Mouse (Mus musculus): ENCODE data around the gene Vti1a.

Vti1a gene

DNA sequence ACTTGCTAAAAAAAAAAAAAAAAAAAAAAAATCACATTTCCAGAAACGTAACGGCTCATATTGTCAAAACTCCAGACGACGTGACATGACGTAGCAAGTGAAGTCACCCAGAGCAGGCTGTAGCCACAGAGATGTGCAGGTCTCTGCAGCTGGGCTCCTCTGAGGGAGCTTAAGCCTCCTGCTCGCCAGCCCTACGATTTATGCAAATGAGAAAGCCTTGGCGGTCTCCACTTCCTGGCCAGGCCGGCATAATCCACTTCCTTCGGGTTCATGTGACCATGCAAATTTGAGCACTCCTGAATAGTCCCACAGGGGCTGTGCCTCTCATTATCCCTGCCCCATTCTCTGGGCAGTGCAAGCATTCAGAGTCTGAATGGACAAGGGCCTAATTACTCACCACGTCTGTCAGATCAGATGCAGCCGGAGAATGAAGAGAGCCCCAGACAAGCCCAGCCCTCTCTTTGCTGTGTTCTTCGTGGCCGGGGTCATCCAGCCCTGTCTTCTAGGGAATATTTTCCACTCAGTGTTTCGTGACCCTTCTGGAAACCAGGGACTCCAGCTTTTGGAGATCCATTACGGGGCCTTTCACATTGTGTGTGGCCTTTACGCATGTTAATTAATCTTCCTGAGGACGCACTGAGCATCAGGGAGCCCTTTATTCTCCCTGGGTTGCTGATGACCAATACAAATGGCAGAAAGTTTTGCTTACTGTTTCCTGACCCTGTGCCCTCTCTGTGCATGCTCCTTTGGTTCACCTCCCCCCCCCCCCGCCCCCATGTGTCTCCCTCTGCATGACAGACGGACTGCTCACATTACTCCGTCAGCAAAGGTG is 240.3 kb downstream of the Vti1a start:
- DNase-seq (ENCODE audit: low read depth in 1 of 2, low spot score in 2 of 2), result no peak

DNA sequence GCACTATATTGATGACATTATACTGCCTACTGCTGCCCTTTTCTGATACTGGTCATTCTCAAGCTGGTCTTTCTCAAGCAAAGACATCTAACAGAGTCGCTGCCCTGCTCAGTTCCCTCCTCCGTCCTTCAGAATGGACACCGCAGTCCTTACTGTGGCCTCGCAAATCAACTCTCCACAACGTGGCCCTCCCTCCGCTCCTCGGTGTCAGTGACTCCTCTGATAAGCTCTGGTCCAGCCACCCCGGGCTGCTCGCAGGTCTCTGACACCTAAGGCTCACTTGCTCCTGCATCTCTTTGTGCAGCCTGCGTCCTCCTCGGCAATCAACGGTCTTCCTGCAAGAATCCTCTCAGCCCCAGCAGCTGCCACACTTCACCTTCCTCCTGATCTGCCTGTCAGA is 243.2 kb downstream of the Vti1a start:
- no peak for DNase-seq (ENCODE audit: low read depth in 1 of 2, low spot score in 2 of 2)

DNA sequence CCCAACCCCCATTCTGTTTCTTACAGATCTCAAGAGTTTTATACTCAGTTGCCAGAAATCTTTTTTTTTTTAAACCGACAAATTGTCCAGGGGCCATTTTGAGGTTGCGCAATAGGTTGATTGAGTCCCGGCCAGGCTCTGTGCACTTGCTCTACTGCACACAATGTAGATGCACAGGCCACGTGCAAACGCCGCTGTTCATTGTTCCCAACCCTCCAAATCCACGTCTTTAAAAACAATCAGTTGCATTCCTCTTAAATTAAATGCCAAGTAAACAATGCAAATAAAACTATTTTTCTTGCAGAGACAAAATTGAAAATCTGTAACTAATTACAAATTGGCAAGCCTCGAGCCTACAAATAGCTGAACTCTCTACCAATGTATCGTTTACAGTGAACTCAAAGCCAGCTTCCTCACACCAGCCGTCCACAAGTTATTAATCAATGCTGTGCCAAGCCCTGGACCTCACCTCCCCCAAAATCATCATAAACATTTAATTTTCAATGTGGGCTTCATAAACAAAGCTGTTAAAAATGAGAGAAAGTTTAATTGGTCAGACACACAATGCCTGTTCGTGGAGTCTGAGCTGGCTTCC is 244.1 kb downstream of the Vti1a start:
- DNase-seq (ENCODE audit: low read depth in 1 of 2, low spot score in 2 of 2), result no peak

DNA sequence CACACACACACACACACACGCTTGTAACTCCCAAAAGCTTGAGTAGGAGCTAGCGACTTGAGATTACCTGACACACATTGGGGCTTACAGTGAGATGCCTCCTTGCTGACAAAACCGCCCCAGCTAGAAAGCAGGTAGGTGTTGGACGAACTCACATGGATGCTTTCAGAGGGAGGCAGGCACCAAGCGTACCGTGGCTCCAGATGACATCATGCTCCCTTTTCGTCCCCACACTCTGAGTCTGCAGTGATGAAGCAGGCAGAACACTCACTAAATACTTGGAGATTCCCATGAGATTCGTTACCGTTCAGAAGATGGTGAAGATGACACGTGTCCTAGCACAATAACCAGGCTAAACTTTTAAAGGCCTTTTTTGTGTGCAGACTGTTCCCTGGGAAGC is 245.4 kb downstream of the Vti1a start:
- DNase-seq (ENCODE audit: low read depth in 1 of 2, low spot score in 2 of 2), result no peak

DNA sequence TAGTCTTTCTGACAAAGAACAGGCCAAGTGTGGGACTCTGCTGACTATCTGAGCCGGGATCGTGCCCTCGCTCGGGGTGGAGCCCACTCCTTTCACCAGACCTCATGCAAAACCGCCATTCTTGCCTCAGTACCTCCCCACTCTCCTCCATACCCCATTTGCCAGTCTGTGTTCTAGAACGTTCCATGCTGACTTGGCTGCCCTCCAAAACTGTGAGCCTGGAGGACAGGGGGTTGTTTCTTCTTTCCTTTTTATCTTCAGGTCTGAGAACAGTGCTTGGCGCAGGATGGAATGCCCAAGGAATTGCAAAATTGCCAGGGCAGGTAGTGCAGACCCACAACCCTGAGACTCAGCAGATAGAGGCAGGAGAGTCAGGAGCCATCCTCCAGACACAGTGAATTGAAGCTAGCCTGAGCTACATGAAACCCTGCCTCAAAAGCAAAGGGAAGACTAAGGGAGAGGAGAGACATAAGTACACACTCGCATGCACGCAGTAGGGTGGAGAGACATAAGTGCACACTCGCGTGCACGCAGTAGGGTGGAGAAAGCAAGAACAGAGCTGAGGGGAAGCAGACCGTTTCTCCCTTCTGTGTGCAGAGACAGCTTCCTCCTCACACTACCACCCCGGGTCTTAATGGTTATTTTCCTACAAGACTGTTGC is 246.5 kb downstream of the Vti1a start:
- no peak for DNase-seq (ENCODE audit: low read depth in 1 of 2, low spot score in 2 of 2)

DNA sequence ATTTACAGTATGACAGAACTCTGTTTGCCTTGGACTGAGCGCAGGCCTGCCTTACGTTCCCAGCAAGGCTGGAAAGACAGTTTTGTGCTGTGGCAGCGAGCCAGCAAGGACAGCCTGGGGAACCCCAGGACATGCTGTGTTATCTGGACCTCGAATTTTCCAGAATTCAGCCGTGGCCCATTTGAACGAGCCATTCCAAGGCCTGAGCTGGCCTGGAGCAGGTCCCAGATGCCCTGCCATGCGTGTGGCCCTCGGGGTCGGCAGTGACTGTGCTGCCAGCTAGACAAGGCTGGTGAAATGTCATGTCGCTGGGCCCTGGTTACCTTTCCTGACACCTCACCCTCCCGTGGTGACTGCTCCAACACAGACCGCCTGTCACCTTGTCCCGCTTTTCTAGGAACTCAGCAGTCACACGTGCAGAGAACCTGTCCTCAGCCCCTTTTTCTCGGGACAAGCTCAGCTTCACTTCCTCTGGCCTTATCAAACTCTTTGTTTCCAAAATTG is 247.1 kb downstream of the Vti1a start:
- DNase-seq (ENCODE audit: low read depth in 1 of 2, low spot score in 2 of 2), result no peak

DNA sequence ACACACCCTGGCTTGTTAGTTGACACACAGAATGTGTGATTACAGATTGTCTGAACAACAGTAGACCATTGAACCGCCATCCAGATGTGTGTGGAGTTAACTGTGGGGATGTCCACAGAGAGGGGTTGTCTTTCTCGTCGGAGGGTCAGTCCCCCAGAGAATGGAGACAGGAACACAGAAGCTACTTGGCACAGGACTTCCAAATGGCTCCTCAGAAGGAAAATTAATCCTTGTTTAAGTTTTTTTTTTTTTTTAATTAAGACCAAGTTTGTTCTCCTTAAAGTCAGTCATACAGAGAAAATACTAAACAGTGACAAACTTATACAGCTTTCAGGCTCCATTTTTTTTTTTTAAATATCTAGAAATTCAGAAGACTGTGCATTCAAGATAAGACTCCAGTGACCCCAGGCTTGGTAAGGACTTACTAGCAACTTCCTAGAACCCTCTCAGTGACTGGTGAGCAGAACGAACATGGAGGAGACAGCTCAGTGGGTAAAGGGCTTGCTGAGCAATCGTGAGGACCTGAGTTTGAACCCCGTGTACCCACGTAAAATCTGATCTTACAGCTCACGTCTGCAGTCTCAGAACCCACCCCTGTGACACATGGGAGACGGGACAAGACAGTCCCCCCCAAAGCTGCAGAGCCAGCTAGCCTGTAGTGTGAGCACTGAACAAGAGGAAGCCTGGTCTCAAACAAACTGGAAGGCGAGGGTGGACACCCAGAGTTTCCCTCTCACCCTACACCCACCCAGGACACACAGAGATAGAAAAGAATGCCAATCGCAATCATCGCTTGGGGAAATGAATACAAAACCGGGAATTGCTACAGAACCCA is 248.2 kb downstream of the Vti1a start:
- DNase-seq (ENCODE audit: low read depth in 1 of 2, low spot score in 2 of 2), result no peak

DNA sequence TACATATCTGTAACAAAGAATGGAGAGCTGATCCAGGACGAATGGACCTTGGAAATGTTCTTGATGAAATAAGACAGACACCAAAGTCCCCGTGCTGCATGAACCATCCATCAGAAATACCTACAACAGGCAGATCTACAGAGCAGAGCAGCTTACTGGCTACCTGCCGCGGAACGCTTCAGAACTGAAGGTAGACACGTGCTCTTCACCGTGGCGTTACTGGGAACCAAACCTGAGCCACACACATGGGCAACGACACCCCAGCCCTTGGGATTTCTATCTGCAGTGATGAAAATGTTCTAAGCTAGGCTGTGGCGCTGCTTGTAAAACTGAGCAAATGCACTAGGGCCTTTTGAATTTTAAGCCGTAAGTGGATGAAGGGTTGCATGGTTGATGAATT is 249.0 kb downstream of the Vti1a start:
- DNase-seq (ENCODE audit: low read depth in 1 of 2, low spot score in 2 of 2), result no peak

DNA sequence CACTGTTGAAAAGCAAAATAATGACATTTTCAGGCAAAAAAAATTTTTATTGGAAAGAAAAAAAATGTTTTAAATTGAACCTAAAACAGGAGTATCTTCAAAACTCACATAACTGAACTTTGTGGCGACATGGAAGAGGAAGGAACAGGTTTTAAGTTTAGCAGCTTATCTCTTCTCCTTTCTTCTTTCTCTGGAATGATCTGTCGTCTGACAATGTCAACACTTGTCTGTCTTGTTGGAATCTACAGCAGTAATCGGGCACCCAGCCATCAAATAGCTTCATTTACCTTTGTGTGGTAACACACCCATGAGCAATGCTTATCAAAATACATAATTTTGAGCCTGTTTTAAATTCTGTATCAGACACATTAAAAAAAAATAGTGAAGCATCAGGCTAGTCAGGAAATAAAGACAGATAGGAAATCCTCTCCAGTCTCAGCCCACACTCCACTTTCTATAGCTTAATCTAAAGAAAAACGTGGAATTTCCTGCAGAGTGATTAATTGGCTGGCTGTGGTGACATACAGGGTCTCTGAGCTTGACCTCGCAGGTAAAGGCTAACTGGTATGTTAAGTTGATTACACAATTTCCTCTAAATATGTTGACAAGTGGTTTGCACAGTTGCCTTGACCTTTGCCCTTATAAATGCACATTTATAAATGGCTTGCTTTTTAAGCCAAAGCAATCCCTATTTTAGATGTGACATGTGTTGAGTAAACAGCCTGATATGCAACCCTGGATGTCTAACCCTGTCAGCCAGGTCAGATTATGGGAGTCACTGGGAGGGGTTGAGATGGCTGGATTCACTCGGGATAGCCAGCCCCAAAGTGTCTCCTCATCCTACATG is 249.7 kb downstream of the Vti1a start:
- DNase-seq (ENCODE audit: low read depth in 1 of 2, low spot score in 2 of 2), result no peak

DNA sequence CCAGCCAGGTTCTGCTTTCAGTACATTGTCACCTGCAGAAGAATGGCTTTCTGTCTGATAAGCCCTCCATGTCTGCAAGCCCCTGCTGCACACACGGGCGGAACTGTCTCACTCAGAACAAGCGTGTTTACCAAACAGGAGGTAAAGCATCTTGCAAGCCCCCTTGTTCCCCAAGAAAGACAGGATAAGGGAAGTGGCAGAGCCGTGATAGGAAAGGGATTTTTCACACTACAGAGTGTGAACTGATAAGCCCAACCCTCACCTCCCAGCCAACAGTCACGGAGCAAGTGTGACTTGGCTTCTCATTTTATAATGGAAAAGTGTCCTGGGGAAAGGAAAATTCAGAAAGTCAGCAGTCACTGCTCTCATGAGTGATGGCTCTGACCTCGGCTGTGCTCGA is 253.0 kb downstream of the Vti1a start:
- no peak for DNase-seq (ENCODE audit: low read depth in 1 of 2, low spot score in 2 of 2)

DNA sequence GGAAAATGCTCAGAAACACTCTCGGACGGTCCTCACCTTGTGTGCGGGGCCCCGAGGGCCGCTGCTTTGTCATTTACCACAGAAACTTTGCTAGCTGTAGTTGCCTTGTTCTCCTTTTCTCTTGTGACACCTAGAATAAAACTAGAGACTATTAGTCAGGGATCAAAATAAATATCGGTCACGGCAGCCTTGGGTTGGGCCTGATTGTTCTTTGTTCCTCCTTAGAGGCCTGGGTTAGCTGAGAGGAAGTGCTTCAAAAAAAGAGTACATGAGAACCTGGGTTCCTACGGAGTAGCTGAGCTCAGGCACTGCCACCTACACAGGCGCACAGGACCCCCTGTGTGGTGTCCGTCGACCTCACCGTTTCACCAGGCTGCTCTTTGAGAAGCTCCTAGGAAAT is 253.8 kb downstream of the Vti1a start:
- peak; percentile 29 to 55 for DNase-seq (ENCODE audit: low read depth in 1 of 2, low spot score in 2 of 2)

DNA sequence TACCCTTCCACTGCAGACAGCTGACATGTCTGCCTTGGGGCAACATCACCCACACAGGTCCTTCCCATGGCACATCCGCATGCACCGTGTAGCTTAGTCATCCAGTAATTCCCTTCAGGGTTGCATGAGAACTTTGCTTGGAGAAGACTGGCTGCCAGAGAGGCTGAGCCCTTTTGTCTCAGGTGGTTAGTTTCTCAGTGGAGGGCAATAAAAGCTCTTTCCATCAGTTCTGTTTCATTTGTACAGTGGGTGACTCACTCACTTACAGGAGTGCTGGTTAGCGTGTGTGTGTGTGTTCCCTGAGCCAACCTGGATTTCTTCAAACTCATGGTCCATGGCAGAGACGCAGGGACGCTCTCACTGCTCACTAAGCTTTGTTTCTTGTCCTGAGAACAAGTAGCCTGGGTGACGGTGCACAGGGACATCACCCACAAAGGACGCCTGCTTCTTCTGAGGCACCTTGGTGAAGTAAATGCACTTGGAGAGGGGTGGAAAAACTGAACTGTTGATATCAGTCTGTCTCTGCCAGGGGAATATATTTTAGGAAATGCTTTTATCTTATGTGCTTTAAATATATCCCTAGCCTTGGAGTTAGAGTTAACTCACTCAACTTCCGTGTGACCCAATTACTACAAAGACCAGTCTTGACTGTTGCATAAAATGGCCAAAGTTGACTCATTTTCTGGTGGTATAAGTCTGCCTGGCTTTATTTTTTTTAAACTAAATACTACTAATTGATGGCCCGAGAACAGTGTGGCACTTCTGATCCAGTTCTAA is 254.6 kb downstream of the Vti1a start:
- DNase-seq (ENCODE audit: low read depth in 1 of 2, low spot score in 2 of 2), result no peak

DNA sequence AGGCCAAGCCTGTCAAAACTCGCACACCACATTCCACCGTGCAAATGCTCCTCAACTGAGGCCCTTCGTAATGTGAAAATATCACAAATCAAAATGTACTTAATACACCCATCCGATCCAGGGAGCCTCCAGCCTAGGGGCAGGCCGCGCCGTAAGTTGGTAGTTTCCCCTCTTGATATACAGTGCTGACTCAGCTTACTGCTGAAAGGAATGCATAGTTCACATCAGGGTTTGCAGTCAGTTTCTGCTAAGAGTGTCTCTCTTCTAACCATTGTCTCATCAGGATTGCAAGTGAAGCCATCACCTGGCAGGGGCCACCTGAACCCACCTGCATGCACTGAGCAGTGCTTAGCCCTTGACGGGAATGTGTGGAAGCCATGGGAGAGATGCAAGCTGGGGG is 255.4 kb downstream of the Vti1a start:
- no peak for DNase-seq (ENCODE audit: low read depth in 1 of 2, low spot score in 2 of 2)

DNA sequence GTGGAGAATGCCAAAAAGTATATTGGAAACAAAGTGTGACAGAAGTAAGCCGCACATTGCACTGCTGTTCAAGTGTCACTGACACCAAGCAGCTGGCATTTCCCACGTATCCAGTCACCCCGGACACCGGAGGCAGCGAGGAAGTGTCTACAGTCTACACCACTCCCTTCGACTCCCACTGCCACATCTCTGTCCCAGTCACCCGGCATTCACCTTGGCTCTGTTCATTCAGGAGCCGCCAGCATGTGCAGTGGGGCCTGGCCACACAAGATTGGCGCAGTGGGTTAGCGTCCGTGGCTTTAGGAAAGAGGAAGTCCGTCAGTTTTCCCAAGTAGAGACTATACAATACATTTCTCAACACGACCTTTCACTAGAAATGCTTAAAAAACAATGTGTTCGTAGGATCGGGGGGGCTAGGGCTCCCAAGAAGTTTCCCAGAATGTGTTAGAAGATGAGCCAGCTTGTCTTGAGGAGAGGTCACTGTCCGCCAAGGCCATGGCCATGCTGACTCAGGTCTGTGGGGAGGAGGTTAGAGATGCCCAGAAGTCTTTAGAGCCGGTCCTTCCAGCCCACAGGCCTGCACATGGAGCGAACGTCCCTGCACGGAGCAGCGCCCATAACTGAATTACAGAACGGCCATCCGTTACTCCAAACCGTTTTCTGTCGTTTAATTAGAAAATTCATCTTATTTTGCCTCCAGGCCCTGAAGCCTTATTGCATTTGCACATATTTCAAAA is 261.4 kb downstream of the Vti1a start:
- DNase-seq (ENCODE audit: low read depth in 1 of 2, low spot score in 2 of 2), result no peak

DNA sequence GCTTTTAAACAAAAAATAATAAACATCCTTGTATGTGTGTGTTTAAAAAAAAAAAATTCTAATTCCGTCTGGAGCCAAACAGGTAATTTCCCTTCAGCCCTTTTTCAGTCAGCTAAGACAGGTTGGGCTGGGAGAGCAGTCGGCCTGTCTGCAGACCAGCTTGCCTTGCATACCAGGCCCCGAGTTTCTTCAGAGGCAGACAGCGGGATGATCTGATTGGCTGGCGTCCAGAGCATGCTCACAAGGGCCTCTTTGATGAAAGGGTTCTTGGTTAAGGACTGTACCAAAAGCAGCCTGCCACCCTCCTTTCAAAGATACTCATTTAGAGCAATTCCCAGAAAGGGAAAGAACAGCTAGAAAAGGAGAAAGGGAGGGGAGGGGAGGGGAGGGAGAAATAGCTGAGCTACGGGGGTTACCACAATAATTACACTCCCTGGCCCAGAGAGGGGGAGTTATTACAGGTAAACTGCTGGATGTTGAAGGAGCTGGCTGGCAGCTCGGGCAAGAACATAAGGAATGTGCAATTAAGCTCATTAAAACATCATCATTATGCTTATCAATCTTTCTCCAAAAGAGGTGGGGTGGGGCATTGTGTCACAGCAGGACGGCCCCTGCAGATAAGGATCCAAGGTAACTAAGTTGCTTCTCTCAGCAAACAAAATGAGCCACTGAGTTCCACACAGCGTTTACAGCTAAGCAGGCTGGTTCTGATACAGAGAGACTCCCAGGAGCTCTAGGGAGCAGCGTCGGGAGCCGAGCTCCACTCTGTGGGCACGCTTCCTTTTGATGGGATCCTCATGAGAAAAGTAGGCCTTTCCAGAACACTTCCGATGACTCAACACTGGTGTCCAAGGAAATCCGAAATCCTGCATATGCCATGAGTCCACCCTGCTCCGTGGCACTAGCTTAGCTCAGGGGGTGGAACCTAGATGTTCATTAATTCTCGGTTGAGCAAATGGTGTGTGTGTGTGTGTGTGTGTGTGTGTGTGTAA is 262.3 kb downstream of the Vti1a start:
- no peak for DNase-seq (ENCODE audit: low read depth in 1 of 2, low spot score in 2 of 2)

DNA sequence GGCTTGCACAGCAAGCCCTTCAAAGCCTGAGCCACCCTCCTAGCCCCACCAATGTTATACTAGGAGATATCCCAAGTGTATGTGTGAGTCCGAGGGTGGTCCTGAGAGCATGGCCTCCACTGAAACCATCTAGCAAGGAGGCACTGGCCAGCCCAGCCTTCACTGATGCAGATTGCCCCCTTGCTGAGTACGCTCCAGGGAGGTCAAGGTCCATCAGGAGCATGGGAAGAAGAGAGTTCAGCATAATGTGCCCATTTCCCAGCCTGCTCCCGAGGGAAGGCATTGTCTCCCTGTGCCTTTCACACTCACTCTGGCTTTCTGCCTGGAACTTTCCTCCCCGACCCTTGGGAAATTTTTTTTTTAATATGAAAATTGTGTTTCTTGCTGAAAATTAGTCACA is 263.2 kb downstream of the Vti1a start:
- no peak for DNase-seq (ENCODE audit: low read depth in 1 of 2, low spot score in 2 of 2)

DNA sequence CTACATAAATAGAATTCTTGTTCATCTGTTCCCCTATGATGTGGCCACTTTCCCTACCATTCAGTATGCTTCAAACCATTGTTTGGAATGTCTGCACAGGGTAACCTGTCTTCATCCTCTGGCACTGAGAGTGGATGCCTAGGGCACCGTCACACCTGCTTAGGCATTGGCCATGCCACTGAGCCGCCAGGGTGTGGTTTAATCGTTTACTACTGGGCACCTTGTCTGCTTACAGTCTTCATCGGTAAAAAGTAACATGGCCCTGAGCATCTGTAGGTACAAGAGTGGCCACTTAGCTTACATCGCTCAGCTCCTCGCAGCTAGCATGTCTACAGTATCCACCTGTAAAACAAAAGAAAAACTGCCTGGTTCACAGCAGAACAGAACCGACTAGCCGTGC is 264.1 kb downstream of the Vti1a start:
- no peak for DNase-seq (ENCODE audit: low read depth in 1 of 2, low spot score in 2 of 2)

DNA sequence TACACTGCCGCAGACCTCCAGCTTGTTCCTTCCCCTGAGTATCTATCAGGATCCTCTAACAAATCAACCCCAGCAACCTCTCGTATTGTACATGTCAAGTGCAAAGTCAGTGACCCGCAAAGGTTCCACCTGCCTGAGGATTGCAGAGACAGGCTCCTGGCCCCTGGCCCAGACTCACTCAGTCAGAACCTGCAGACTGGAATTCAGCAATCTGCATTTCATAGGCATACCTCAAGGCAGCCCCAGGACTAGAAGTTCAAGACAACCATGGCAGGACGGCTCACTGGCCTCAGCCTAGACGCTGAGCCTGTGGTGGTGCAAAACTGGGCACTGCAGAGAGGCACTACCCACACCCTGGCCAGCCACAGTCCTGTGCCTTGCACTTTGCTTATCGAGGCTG is 264.6 kb downstream of the Vti1a start:
- no peak for DNase-seq (ENCODE audit: low read depth in 1 of 2, low spot score in 2 of 2)

Data from monocyte, adult 2 months (primary cell).